ENCODE assay signal across 15 mouse cellular contexts in genomic region chr1:138029649-138030048, GRCm38 (mm10).
A peak's percentile ranks its signal among the peaks of the same experiment; 100 is the strongest.
DNase-seq lines count a peak whose midpoint lies in the region; ATAC-seq lines count a peak whose summit lies in the region.
"Had no signal": no experiment of that assay in that cellular context is flagged by ENCODE, and none has a peak within 500 bp of the region (broad histone marks: within the 10 kb centered on the region; RNA-seq: fewer than 3 reads in every experiment).

No protein-coding gene starts in this region.

- no peaks in the 10 kb centered on the region for H3K4me1 ChIP-seq in limb, embryonic 13.5 days
- H3K4me1 ChIP-seq in limb, embryonic 10.5 days = no peaks in the 10 kb centered on the region
- peaks cover 2% of the 10 kb centered on the region; the same call in 1 of the 2 replicates for H3K4me1 ChIP-seq in hindbrain, embryonic 16.5 days (ENCODE audit: control insufficient read depth, insufficient read depth, low read depth, low read length)
- H3K4me1 ChIP-seq in neural tube, embryonic 11.5 days (ENCODE audit: control insufficient read depth, insufficient read depth, low read length) = peaks cover 6% of the 10 kb centered on the region; the same call in 1 of the 2 replicates
- no peaks in the 10 kb centered on the region for H3K4me1 ChIP-seq in forebrain, embryonic 14.5 days (ENCODE audit: control insufficient read depth, insufficient read depth, low read length)
- H3K4me1 ChIP-seq: forebrain, embryonic 13.5 days; liver, embryonic 13.5 days had no signal

- no peaks in the 10 kb centered on the region for H3K27me3 ChIP-seq in limb, embryonic 13.5 days
- no peaks in the 10 kb centered on the region for H3K27me3 ChIP-seq in limb, embryonic 10.5 days (ENCODE audit: low read depth, poor library complexity, severe bottlenecking)
- H3K27me3 ChIP-seq in hindbrain, embryonic 16.5 days (replicated peaks; ENCODE audit: control insufficient read depth, insufficient read depth, low read length) = no peaks in the 10 kb centered on the region
- H3K27me3 ChIP-seq in neural tube, embryonic 11.5 days (ENCODE audit: control insufficient read depth, insufficient read depth, low read length) = no peaks in the 10 kb centered on the region
- no peaks in the 10 kb centered on the region for H3K27me3 ChIP-seq in forebrain, embryonic 14.5 days (replicated peaks; ENCODE audit: control insufficient read depth, insufficient read depth, low read length)
- H3K27me3 ChIP-seq: forebrain, embryonic 13.5 days; liver, embryonic 13.5 days had no signal

- H3K36me3 ChIP-seq in limb, embryonic 13.5 days = no peaks in the 10 kb centered on the region
- H3K36me3 ChIP-seq in limb, embryonic 10.5 days = no peaks in the 10 kb centered on the region
- no peaks in the 10 kb centered on the region for H3K36me3 ChIP-seq in hindbrain, embryonic 16.5 days (ENCODE audit: control insufficient read depth, insufficient read depth, low read length)
- no peaks in the 10 kb centered on the region for H3K36me3 ChIP-seq in neural tube, embryonic 11.5 days (ENCODE audit: control insufficient read depth, insufficient read depth, low read length)
- no peaks in the 10 kb centered on the region for H3K36me3 ChIP-seq in forebrain, embryonic 14.5 days (ENCODE audit: control insufficient read depth, insufficient read depth, low read length)
- H3K36me3 ChIP-seq: liver, embryonic 13.5 days had no signal

- no peak overlapping the region for H3K27ac ChIP-seq in limb, embryonic 13.5 days
- no peak overlapping the region for H3K27ac ChIP-seq in limb, embryonic 10.5 days
- H3K27ac ChIP-seq in hindbrain, embryonic 16.5 days (ENCODE audit: low read depth, low read length) = no peak overlapping the region
- peak overlapping the region; percentile 1; the same call in 1 of the 2 replicates for H3K27ac ChIP-seq in neural tube, embryonic 11.5 days (ENCODE audit: low read depth, low read length)
- no peak overlapping the region for H3K27ac ChIP-seq in forebrain, embryonic 14.5 days (ENCODE audit: low read depth, low read length)
- H3K27ac ChIP-seq: forebrain, embryonic 13.5 days; heart, adult 2 months; liver, embryonic 13.5 days had no signal

- no peaks in the 10 kb centered on the region for H3K9me3 ChIP-seq in limb, embryonic 13.5 days
- no peaks in the 10 kb centered on the region for H3K9me3 ChIP-seq in limb, embryonic 10.5 days (replicated peaks)
- H3K9me3 ChIP-seq in hindbrain, embryonic 16.5 days (ENCODE audit: control insufficient read depth, low read length) = no peaks in the 10 kb centered on the region
- no peaks in the 10 kb centered on the region for H3K9me3 ChIP-seq in neural tube, embryonic 11.5 days (ENCODE audit: control insufficient read depth, low read length)
- H3K9me3 ChIP-seq in forebrain, embryonic 14.5 days (replicated peaks; ENCODE audit: control insufficient read depth, low read length) = no peaks in the 10 kb centered on the region
- H3K9me3 ChIP-seq: forebrain, embryonic 13.5 days; liver, embryonic 13.5 days had no signal

- no peak overlapping the region for H3K9ac ChIP-seq in limb, embryonic 13.5 days
- H3K9ac ChIP-seq in hindbrain, embryonic 16.5 days (ENCODE audit: low read depth, low read length) = no peak overlapping the region
- no peak overlapping the region for H3K9ac ChIP-seq in neural tube, embryonic 11.5 days (ENCODE audit: low read length)
- H3K9ac ChIP-seq in forebrain, embryonic 14.5 days (ENCODE audit: low read length) = no peak overlapping the region
- H3K9ac ChIP-seq: forebrain, embryonic 13.5 days; liver, embryonic 13.5 days had no signal

- H3K4me2 ChIP-seq in limb, embryonic 13.5 days (replicated peaks) = no peak overlapping the region
- no peak overlapping the region for H3K4me2 ChIP-seq in hindbrain, embryonic 16.5 days (ENCODE audit: low read length)
- H3K4me2 ChIP-seq in neural tube, embryonic 11.5 days (ENCODE audit: low read depth) = no peak overlapping the region
- H3K4me2 ChIP-seq in forebrain, embryonic 14.5 days (ENCODE audit: low read length) = no peak overlapping the region
- H3K4me2 ChIP-seq: forebrain, embryonic 13.5 days; liver, embryonic 13.5 days had no signal

- peak; percentile 8; the same call in 1 of the 2 replicates for ATAC-seq in limb, embryonic 13.5 days (ENCODE audit: low FRiP score, low read depth)
- peak; percentile 84 for ATAC-seq in hindbrain, embryonic 16.5 days
- peak; percentile 98 for ATAC-seq in neural tube, embryonic 11.5 days (ENCODE audit: insufficient read depth, low FRiP score, low TSS enrichment)
- no peak for ATAC-seq in forebrain, embryonic 14.5 days
- ATAC-seq: forebrain, embryonic 13.5 days had no signal

- DNase-seq in limb, embryonic 10.5 days (ENCODE audit: low spot score) = no peak
- peak; percentile 64 for DNase-seq in embryo, embryonic 11 days
- peak; percentile 56 for DNase-seq in neural tube, embryonic 11.5 days (ENCODE audit: low spot score)
- DNase-seq in layer of hippocampus, adult 9-10 months (ENCODE audit: low spot score) = no peak
- no peak for DNase-seq in cerebellum, postnatal 14 days
- DNase-seq in forebrain, embryonic 14.5 days (ENCODE audit: low spot score) = no peak
- DNase-seq: B cell, adult 2 months; cerebellum, adult 11 months; heart, adult 2 months; kidney, postnatal 10 days; left cerebral cortex, postnatal 4 days; liver, embryonic 13.5 days had no signal

- H3K4me3 ChIP-seq in limb, embryonic 13.5 days = no peak overlapping the region
- no peak overlapping the region for H3K4me3 ChIP-seq in limb, embryonic 10.5 days
- H3K4me3 ChIP-seq in hindbrain, embryonic 16.5 days (ENCODE audit: low read length) = no peak overlapping the region
- no peak overlapping the region for H3K4me3 ChIP-seq in neural tube, embryonic 11.5 days (ENCODE audit: low read depth, low read length)
- no peak overlapping the region for H3K4me3 ChIP-seq in forebrain, embryonic 14.5 days (ENCODE audit: low read depth, low read length)
- H3K4me3 ChIP-seq: forebrain, embryonic 13.5 days; heart, adult 2 months; liver, embryonic 13.5 days had no signal

- WGBS in limb, embryonic 13.5 days = 64% methylated on average over 4 of the region's 4 CpGs
- 63% methylated on average over 4 of the region's 4 CpGs for WGBS in limb, embryonic 10.5 days
- WGBS in hindbrain, embryonic 16.5 days = 10% methylated on average over 4 of the region's 4 CpGs
- WGBS in neural tube, embryonic 11.5 days = 15% methylated on average over 4 of the region's 4 CpGs
- 68% methylated on average over 4 of the region's 4 CpGs for WGBS in forebrain, embryonic 14.5 days

Comparison
In these comparisons a context has a peak if more than half of its experiments do, and no peak if none do; other contexts are left out.
1. DNase-seq: peak in embryo, embryonic 11 days (single experiment) and neural tube, embryonic 11.5 days (single experiment); none in limb, embryonic 10.5 days (single experiment), layer of hippocampus, adult 9-10 months (single experiment), cerebellum, postnatal 14 days (0 of 2) and forebrain, embryonic 14.5 days (single experiment).